Mouse (Mus musculus) B cell, adult 62 days (primary cell): ENCODE measurements around the gene Gm20521. TPM values are rescaled to one million over a fixed set of nuclear protein-coding genes. Genes with fewer than 3 reads are reported as not detected.

Source experiments
- total RNA-seq: library from RNA; stranded (reverse); gene quantifications from 4 replicates; pipeline ENCODE4 v1.2.4, GENCODE M21; 2023

Gene Gm20521
- 2.0 to 2.7 TPM in 2 of 4 replicates, not detected in the others for total RNA-seq

DNA sequence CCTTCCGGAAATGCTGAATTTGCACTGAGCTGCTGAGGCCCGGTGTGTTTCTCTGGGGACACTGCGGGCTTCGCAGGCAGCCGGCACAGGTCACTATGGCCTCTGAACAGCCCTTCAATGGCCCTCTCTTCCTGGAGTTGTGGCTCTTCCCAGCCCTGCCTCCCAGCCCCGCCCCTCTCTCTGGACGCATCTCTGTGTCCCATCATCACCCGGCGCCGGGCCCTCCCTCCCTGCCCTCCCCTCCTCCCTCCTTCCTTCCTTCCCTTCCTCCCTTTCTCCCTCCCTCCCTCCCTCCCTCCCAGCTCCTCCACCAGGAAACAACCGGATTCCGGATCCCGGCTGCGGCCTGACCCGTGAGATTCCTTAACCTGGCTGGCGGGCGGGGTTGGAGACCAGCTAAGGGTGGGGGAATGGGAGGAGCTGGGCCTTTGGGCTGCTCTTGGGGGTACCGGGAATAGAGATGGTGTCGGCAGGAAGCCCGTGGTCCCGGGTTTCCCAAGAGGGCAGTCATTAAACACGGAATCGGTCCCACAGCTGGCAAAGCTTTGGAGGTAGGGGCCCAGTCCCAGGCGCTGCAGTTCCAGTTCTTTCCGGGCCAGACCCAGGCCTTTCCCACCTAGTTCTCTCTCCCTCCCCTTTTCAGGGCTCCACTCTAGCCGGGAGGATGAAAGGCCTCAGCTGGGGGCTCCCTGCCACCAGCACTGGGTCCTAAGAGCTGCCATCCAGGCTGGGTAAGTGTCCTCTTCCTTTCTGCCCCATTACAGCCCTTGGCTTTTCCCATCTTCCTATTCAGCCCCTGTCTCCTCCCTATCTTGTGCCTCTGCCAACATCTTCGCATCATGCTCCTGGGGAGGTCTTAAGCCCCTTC, at the start of gene Gm20521, which contains the start of gene Bcl2l2:
TSS of gene Gm20521 (plus strand) at position 288 of the 868 bp plus-strand sequence.
TSS of gene Bcl2l2 (plus strand) at position 224 of the 868 bp plus-strand sequence.

DNA sequence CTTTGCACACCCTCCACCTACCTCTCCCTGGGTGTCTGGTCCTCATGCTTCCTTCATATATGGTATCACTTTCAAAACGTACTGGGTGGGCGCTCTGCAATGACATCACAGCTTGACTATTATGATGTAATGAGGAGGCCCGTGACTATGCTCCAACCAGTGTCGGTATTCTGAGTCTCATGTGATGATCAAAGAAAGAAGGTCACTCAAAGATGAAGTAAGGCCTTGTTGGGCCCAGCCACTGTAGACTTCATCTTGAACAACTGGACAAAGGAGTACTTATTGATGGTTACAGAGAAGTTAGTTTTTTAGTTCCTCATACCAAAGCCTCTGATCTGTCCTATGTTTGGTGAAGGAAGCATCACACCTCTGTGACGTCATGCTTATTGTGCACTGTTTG, 12.4 kb upstream of the Gm20521 start, which contains the start of gene Homez:
TSS of gene Homez (minus strand) at position 101 of the 400 bp plus-strand sequence.

DNA sequence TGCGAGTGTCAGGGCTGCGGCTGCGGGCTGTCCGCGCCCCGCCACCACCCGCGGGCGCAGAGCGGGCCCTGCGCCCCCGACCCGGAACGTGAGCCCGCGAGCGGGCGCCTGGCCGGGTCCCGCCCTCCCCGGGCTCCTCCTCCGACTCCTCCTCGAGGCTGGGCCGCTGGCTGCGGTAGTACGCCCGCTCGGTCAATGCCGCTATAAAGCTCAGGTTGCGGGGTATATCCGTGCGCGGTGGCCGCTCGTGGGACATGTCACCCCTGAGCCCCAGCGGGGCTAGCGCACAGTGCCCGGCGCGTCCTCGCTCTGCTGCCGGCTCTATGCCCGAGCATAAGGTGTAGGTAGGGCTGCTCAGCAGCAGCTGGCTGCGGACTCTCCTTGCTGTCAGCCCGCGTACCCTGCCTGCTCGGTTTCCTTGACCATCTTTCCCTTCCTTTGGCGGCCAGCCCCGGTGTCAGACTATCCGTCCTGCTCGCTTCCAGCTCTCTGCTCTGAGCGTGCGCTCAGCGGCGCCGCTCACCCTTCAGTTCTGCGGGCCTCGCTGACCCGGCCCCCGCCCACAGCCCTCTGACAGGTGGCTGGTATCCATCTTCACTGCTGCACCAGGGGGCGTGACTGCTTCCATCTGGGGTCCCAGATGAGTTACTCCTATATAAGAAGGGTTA, 6.1 kb upstream of the Gm20521 start, which contains the start of gene Ppp1r3e:
TSS of gene Ppp1r3e (minus strand) at position 503 of the 668 bp plus-strand sequence.

DNA sequence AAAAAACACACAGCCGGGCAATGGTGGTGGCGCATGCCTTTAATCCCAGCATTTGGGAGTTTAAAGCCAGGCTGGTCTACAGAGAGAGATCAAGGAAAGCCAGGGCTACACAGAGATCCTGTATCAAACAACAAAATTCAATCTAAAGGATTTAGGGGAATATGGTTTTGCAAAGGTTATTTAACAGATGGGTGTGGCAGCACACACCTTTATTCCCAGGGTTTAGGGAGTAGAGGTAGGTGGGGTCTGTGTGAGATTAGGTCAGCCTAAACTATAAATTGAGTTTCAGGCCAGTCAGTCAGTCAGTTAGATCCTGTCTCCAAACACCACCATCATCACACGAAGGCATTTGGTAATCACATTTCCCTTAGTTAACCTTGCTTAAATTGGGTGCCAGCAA, 9.0 kb downstream of the Gm20521 start, which contains the start of gene Pabpn1:
TSS of gene Pabpn1 (plus strand) at position 301 of the 400 bp plus-strand sequence.

DNA sequence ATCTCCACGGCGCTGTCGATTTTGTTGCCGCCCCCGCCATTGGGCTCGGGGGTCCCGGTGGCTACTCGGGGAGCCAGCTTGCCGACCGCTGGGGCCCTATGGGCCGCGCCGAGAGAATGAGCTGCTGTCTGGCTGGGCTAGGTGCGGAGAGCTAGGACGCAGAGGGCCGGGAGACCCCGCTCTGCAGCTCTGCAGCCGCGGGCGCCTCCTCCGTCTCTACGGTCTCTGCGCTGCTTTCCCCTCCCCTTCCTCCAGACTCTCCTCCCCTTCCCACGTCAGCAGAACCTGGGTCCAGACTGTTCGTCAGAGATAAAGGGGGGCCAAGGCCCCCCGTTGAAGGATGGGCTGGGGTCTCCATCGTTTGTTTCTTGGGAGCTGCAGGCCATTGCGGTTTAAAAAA, 29.6 kb downstream of the Gm20521 start, which contains the start of gene Slc22a17:
TSS of gene Slc22a17 (minus strand) at position 247 of the 400 bp plus-strand sequence.

DNA sequence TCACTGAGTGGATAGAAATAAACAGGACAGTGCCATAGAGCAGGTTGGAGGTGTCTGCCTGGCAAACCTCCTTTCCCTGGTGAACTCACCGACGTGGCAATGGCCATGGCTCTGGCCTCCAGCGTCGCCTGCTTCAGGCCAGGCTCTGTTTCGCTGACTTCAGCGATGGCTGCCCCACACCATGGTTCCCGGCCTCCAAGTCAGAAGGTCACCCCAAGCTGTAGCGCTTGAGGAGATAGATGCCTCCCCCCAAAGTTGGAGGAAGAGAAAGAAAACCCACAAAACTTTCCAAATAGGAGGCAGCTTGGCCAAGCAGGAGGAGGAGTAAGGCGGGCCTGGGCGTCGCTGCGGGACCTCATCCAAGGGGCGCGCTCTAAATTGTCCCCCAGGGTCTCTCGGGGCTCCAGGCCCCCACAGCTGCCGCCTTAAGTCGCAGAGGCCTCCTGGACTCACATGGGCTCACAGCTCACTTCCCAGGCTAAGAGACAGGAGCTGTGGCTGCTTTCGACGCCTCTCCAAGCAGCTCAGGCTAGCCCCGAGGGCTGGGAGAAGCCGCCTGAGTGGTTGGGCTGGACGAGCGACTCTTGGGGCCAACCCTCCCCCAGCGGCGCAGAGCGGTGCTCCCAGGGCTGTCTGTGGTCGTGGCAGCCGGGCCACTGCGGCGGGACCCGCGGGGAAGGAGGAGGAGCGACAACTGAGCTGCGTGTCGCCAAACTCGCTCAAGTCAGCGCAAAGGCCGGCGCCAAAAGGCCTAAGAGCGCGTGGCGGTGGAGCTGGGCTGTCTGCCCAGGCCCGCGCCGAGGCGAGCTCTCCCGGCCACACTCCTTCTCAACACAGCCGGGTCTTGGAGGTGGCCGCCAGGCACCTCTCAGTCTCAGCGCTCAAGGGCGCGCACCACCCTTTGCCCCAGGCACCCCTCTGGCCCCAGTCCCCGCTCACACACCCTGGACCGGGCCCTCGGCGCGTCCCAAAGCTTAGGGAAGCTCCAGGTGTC, 42.4 kb downstream of the Gm20521 start, which contains the start of gene Efs:
TSS of gene Efs (minus strand) at position 778 of the 994 bp plus-strand sequence.

DNA sequence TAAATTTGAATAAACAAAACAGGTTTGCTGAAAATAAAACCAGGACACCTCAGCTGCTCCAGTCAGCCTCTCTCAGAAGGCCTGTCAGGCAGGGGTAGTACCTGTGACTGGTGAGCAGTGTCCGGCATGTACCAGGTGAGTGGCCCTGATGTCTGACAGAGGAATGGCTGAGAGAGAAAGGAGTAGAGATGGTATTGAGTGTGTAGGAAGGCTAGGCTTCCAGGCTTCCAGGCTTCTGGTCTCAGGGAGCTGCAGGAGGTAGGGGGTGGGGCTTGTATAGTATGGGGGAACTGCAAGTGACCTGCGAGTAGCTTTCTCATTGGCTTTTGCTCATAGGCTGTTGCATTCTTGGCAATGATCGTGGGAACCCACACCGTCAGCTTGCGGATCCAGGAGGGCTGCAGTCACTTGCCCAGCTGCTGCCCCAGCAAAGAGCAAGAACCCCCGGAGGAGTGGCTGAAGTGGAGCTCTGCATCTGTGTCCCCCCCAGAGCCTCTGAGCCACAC, 49.5 kb downstream of the Gm20521 start, which contains the start of gene Il25:
TSS of gene Il25 (plus strand) at position 51 of the 506 bp plus-strand sequence.

DNA sequence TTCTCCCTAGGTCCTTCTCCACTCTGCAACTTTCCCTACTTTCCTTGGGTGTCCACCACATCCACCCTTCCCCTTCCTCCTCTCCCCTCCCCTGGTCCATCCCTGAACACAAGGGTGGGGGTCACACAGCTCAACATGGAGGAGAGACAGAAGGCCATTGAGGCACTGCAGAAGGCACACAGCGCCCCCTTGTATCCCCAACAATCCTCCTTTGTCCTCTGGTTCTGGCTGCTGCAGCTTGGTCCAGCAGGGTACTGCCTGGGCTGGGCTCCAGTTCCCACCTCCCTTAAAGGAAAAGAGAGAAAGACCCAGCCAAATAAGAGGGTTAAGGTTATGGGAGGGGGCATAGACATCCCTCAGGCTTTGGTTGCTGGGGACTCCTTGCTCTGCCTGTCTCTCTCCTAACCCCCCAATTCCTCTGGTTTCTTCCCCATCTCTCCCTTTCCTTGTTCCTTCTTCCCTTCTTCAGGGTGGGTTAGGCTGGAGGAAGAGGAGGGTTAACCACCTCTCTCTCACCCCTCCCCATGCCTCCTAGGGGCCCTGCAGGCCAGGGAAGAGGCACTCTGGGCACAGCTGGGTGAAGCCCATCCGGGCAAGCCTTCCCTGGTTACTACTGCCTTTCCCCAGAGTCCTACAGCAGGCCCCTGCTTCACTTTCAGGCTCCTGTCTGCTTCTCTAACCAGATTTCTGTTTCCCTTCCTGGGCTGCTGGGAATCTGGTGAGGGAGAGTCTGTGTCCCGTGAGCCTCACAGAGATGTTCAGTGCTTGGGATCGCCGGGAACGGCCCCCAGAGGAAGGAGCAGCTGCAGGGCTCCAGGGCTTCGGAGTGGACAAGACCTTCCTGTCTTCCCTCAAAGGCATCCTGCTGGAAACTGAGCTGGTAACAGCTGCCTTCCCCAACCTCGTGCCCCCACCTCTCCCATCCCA, 52.9 kb downstream of the Gm20521 start, which contains the start of gene Cmtm5:
TSS of gene Cmtm5 (plus strand) at position 358 of the 927 bp plus-strand sequence.

Other genes starting within 250 kb of the Gm20521 start
- not detected in 4 replicates for gene Gm17606, start 242.5 kb upstream of the Gm20521 start, total RNA-seq
- 2.9 to 5.7 TPM (median 3.5 TPM) in 4 replicates for gene Cdh24, start 242.1 kb upstream of the Gm20521 start, total RNA-seq
- gene 1700123O20Rik, start 197.2 kb upstream of the Gm20521 start, total RNA-seq, result 28.7 to 31.2 TPM (median 29.6 TPM) in 4 replicates
- gene Acin1, start 196.5 kb upstream of the Gm20521 start, total RNA-seq, result 517 to 556 TPM (median 537 TPM) in 4 replicates
- gene Gm29776, start 184.6 kb upstream of the Gm20521 start, total RNA-seq, result not detected in 4 replicates
- gene Cebpe, start 171.3 kb upstream of the Gm20521 start, total RNA-seq, result not detected in 4 replicates
- gene Slc7a8, start 101.5 kb upstream of the Gm20521 start, total RNA-seq, result 0.23 to 0.75 TPM (median 0.39 TPM) in 4 replicates
- not detected in 4 replicates for gene Rnf212b, start 69.3 kb upstream of the Gm20521 start, total RNA-seq
- 5.8 to 12.1 TPM (median 7.2 TPM) in 4 replicates for gene Homez, start 12.5 kb upstream of the Gm20521 start, total RNA-seq
- 1.5 to 4.7 TPM (median 2.8 TPM) in 4 replicates for gene Ppp1r3e, start 5.9 kb upstream of the Gm20521 start, total RNA-seq
- 7.9 to 12.7 TPM (median 9.6 TPM) in 4 replicates for gene Bcl2l2, start 64 bp upstream of the Gm20521 start, total RNA-seq
- gene Pabpn1, start 9.1 kb downstream of the Gm20521 start, total RNA-seq, result 271 to 284 TPM (median 277 TPM) in 4 replicates
- gene Slc22a17, start 29.7 kb downstream of the Gm20521 start, total RNA-seq, result 2.2 to 5.5 TPM (median 3.5 TPM) in 4 replicates
- not detected in 4 replicates for gene Efs, start 42.7 kb downstream of the Gm20521 start, total RNA-seq
- not detected in 4 replicates for gene Il25, start 49.3 kb downstream of the Gm20521 start, total RNA-seq
- gene Cmtm5, start 52.8 kb downstream of the Gm20521 start, total RNA-seq, result not detected in 4 replicates
- not detected in 4 replicates for gene Myh6, start 83.5 kb downstream of the Gm20521 start, total RNA-seq
- gene Gm17428, start 93.5 kb downstream of the Gm20521 start, total RNA-seq, result not detected in 4 replicates
- not detected in 4 replicates for gene Myh7, start 111.2 kb downstream of the Gm20521 start, total RNA-seq
- 65.3 to 77.2 TPM (median 71.8 TPM) in 4 replicates for gene Ngdn, start 132.0 kb downstream of the Gm20521 start, total RNA-seq
- gene Zfhx2, start 208.9 kb downstream of the Gm20521 start, total RNA-seq, result 15.4 to 19.8 TPM (median 16.4 TPM) in 4 replicates
- 4.4 to 6.4 TPM (median 5.9 TPM) in 4 replicates for gene Thtpa, start 211.3 kb downstream of the Gm20521 start, total RNA-seq
- gene Ap1g2, start 223.2 kb downstream of the Gm20521 start, total RNA-seq, result 112 to 137 TPM (median 125 TPM) in 4 replicates
- not detected in 4 replicates for gene Jph4, start 233.5 kb downstream of the Gm20521 start, total RNA-seq